Comparison of ENCODE assay signal across 15 mouse cellular contexts in the genomic region with DNA sequence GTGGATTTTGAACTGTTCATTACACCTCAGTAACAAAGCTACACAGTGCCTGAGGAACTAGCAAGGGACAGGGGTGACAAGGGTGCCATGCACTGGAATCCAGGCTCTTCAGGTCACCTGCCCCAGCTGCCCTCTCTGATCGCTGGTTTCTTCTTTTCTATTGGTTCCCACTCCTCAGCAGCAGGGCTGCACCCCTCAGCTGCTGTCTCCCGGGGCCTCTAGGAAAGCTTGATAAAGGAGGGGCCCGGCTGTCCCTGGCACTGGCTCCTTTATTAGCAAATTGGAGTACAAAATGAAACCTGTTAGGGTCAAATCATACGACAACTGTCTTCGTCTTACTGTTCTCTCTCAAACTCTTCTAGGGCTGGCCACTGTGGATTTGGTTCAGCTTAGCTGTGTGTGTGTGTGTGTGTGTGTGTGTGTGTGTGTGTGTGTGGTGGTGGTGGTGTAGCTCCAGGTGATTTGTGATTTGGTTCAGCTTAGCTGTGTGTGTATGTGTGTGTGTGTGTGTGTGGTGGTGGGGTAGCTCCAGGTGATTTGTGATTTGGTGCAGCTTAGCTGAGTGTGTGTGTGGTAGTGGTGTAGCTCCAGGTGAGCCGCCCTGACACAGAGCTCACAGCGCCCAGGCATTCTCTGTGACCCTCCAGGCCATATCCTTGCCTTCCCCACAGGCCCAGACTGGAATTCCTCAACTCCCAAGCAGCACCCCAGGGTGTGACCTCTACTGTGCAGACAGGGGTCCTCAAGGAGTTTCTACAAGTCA.
DNase-seq lines count a peak whose midpoint lies in the region; ATAC-seq lines count a peak whose summit lies in the region.
"Had no signal": no experiment of that assay in that cellular context is flagged by ENCODE, and none has a peak within 500 bp of the region (broad histone marks: within the 10 kb centered on the region; RNA-seq: fewer than 3 reads in every experiment).

No protein-coding gene starts in this region.

- H3K9ac ChIP-seq in hindbrain, embryonic 12.5 days: no peak overlapping the region
- H3K9ac ChIP-seq in hindbrain, embryonic 11.5 days (ENCODE audit: low read depth, low read length): no peak overlapping the region
- H3K9ac ChIP-seq in hindbrain, embryonic 13.5 days: no peak overlapping the region
- H3K9ac ChIP-seq in midbrain, embryonic 11.5 days (ENCODE audit: low read length): no peak overlapping the region
- H3K9ac ChIP-seq: heart, embryonic 15.5 days; limb, embryonic 15.5 days; stomach, embryonic 15.5 days had no signal

- ATAC-seq in hindbrain, embryonic 12.5 days (ENCODE audit: low FRiP score): 0 out of 2 replicates have a peak, but pooled peaks have one; percentile 6
- no peak for ATAC-seq in hindbrain, embryonic 11.5 days (ENCODE audit: low FRiP score)
- no peak for ATAC-seq in hindbrain, embryonic 13.5 days (ENCODE audit: low FRiP score)
- no peak for ATAC-seq in midbrain, embryonic 11.5 days (ENCODE audit: low FRiP score)

- no peak overlapping the region for H3K4me3 ChIP-seq in hindbrain, embryonic 12.5 days
- H3K4me3 ChIP-seq in hindbrain, embryonic 11.5 days (ENCODE audit: low read depth, low read length): no peak overlapping the region
- H3K4me3 ChIP-seq in hindbrain, embryonic 13.5 days: no peak overlapping the region
- no peak overlapping the region for H3K4me3 ChIP-seq in limb, embryonic 10.5 days
- H3K4me3 ChIP-seq in midbrain, embryonic 11.5 days (ENCODE audit: low read depth, low read length): no peak overlapping the region
- H3K4me3 ChIP-seq: heart, embryonic 15.5 days; layer of hippocampus, adult 2 months; left cerebral cortex, adult 2 months; limb, embryonic 15.5 days; stomach, embryonic 15.5 days had no signal

- no peak for DNase-seq in hindbrain, embryonic 11.5 days (ENCODE audit: low spot score)
- no peak for DNase-seq in limb, embryonic 10.5 days (ENCODE audit: low spot score)
- DNase-seq in midbrain, embryonic 11.5 days (ENCODE audit: low spot score, missing footprints): peak; percentile 77
- no peak for DNase-seq in urinary bladder, postnatal 25 days (ENCODE audit: low spot score)
- DNase-seq in lung, adult 18-20 months: no peak
- DNase-seq: adrenal gland, postnatal 14 days; cerebellum, adult 8-10 months had no signal

- H3K4me2 ChIP-seq in hindbrain, embryonic 12.5 days (replicated peaks): no peak overlapping the region
- no peak overlapping the region for H3K4me2 ChIP-seq in hindbrain, embryonic 11.5 days (replicated peaks; ENCODE audit: low read depth, low read length)
- no peak overlapping the region for H3K4me2 ChIP-seq in hindbrain, embryonic 13.5 days
- H3K4me2 ChIP-seq in midbrain, embryonic 11.5 days: no peak overlapping the region
- H3K4me2 ChIP-seq: heart, embryonic 15.5 days; limb, embryonic 15.5 days; stomach, embryonic 15.5 days had no signal

- H3K9me3 ChIP-seq in hindbrain, embryonic 12.5 days (replicated peaks): no peaks in the 10 kb centered on the region; the same call in 1 of the 2 replicates
- no peaks in the 10 kb centered on the region for H3K9me3 ChIP-seq in hindbrain, embryonic 11.5 days (ENCODE audit: control insufficient read depth, low read length)
- peaks cover 9% of the 10 kb centered on the region; the same call in 1 of the 2 replicates for H3K9me3 ChIP-seq in hindbrain, embryonic 13.5 days
- no peaks in the 10 kb centered on the region for H3K9me3 ChIP-seq in limb, embryonic 10.5 days (replicated peaks)
- H3K9me3 ChIP-seq in midbrain, embryonic 11.5 days (ENCODE audit: control insufficient read depth, low read length): 0 out of 2 replicates have a peak, but pooled peaks cover 3% of the 10 kb centered on the region
- H3K9me3 ChIP-seq: heart, embryonic 15.5 days; limb, embryonic 15.5 days; stomach, embryonic 15.5 days had no signal

- no peaks in the 10 kb centered on the region for H3K36me3 ChIP-seq in hindbrain, embryonic 12.5 days
- H3K36me3 ChIP-seq in hindbrain, embryonic 11.5 days (ENCODE audit: control insufficient read depth, insufficient read depth, low read length): no peaks in the 10 kb centered on the region
- H3K36me3 ChIP-seq in hindbrain, embryonic 13.5 days: no peaks in the 10 kb centered on the region; the same call in 1 of the 2 replicates
- no peaks in the 10 kb centered on the region for H3K36me3 ChIP-seq in limb, embryonic 10.5 days
- no peaks in the 10 kb centered on the region for H3K36me3 ChIP-seq in midbrain, embryonic 11.5 days (ENCODE audit: control insufficient read depth, insufficient read depth, low read length)
- H3K36me3 ChIP-seq: G1E; heart, embryonic 15.5 days; limb, embryonic 15.5 days; stomach, embryonic 15.5 days had no signal

- H3K4me1 ChIP-seq in hindbrain, embryonic 12.5 days: peaks cover 27% of the 10 kb centered on the region
- H3K4me1 ChIP-seq in hindbrain, embryonic 11.5 days (replicated peaks; ENCODE audit: control insufficient read depth, insufficient read depth, low read length): no peaks in the 10 kb centered on the region
- H3K4me1 ChIP-seq in hindbrain, embryonic 13.5 days (replicated peaks): peaks cover 36% of the 10 kb centered on the region
- H3K4me1 ChIP-seq in limb, embryonic 10.5 days: peaks cover 35% of the 10 kb centered on the region
- peaks cover 7% of the 10 kb centered on the region for H3K4me1 ChIP-seq in midbrain, embryonic 11.5 days (ENCODE audit: control insufficient read depth, insufficient read depth, low read length)
- H3K4me1 ChIP-seq: limb, embryonic 15.5 days; stomach, embryonic 15.5 days had no signal

- H3K27ac ChIP-seq in hindbrain, embryonic 12.5 days: peak overlapping the region; percentile 66
- H3K27ac ChIP-seq in hindbrain, embryonic 11.5 days (ENCODE audit: low read depth, low read length): no peak overlapping the region
- H3K27ac ChIP-seq in hindbrain, embryonic 13.5 days: peak overlapping the region; percentile 79
- H3K27ac ChIP-seq in limb, embryonic 10.5 days: peak overlapping the region; percentile 44; the same call in 1 of the 2 replicates
- H3K27ac ChIP-seq in midbrain, embryonic 11.5 days (ENCODE audit: low read depth, low read length): no peak overlapping the region
- H3K27ac ChIP-seq: heart, embryonic 15.5 days; layer of hippocampus, adult 2 months; left cerebral cortex, adult 2 months; limb, embryonic 15.5 days; stomach, embryonic 15.5 days had no signal

- WGBS in hindbrain, embryonic 12.5 days: 71% methylated on average over 7 of the region's 7 CpGs
- 71% methylated on average over 7 of the region's 7 CpGs for WGBS in hindbrain, embryonic 11.5 days
- 61% methylated on average over 7 of the region's 7 CpGs for WGBS in hindbrain, embryonic 13.5 days
- WGBS in limb, embryonic 10.5 days: 74% methylated on average over 7 of the region's 7 CpGs
- WGBS in midbrain, embryonic 11.5 days: 74% methylated on average over 7 of the region's 7 CpGs

- H3K27me3 ChIP-seq in hindbrain, embryonic 12.5 days: no peaks in the 10 kb centered on the region
- H3K27me3 ChIP-seq in hindbrain, embryonic 11.5 days (ENCODE audit: control insufficient read depth, insufficient read depth, low read length): no peaks in the 10 kb centered on the region
- no peaks in the 10 kb centered on the region for H3K27me3 ChIP-seq in hindbrain, embryonic 13.5 days
- peaks cover 16% of the 10 kb centered on the region for H3K27me3 ChIP-seq in limb, embryonic 10.5 days (ENCODE audit: low read depth, poor library complexity, severe bottlenecking)
- no peaks in the 10 kb centered on the region for H3K27me3 ChIP-seq in midbrain, embryonic 11.5 days (ENCODE audit: control insufficient read depth, insufficient read depth, low read length)
- H3K27me3 ChIP-seq: heart, embryonic 15.5 days; limb, embryonic 15.5 days; stomach, embryonic 15.5 days had no signal

Comparison
In these comparisons a context has a peak if more than half of its experiments do, and no peak if none do; other contexts are left out.
1. H3K27ac ChIP-seq: peak in hindbrain, embryonic 12.5 days (single experiment), hindbrain, embryonic 13.5 days (single experiment) and limb, embryonic 10.5 days (single experiment); none in hindbrain, embryonic 11.5 days (single experiment) and midbrain, embryonic 11.5 days (single experiment).